Mouse (Mus musculus) testis, adult 2 months (tissue): ENCODE results near the gene Ccdc184. TPM values are rescaled to one million over a fixed set of nuclear protein-coding genes. Genes with fewer than 3 reads are reported as not detected.

ENCODE experiments used
- H3K27ac ChIP-seq: fragments of 200-500 bp; 2 replicates; pipeline ENCODE4 v1.5.1; 2012; ENCODE audit warnings: low read depth, low read length; ENCODE audit not compliant: control insufficient read depth, insufficient read depth
- H3K27me3 ChIP-seq: fragments of 200-500 bp; 2 replicates; pipeline ENCODE4 v1.6.1; 2012; ENCODE audit warnings: mild to moderate bottlenecking, low read length, moderate library complexity; ENCODE audit not compliant: control insufficient read depth, insufficient read depth
- H3K36me3 ChIP-seq: fragments of 200-500 bp; 2 replicates; pipeline ENCODE4 v1.6.1; 2012; ENCODE audit warnings: mild to moderate bottlenecking, low read length; ENCODE audit not compliant: control insufficient read depth, insufficient read depth
- H3K4me1 ChIP-seq: fragments of 200-500 bp; 2 replicates; pipeline ENCODE4 v1.6.1; 2012; ENCODE audit warnings: low read length; ENCODE audit not compliant: control insufficient read depth, insufficient read depth
- H3K4me3 ChIP-seq: fragments of 200-500 bp; 2 replicates; pipeline ENCODE4 v1.5.1; 2012; ENCODE audit warnings: low read depth, mild to moderate bottlenecking, low read length, moderate library complexity, mixed read lengths; ENCODE audit not compliant: control insufficient read depth
- CTCF ChIP-seq: fragments of 200-500 bp; IDR thresholded peaks from 2 replicates; pipeline ENCODE4 v1.5.1; 2012; ENCODE audit warnings: low read depth, mild to moderate bottlenecking, inconsistent platforms, low read length, moderate library complexity; ENCODE audit not compliant: control insufficient read depth, insufficient read depth, insufficient replicate concordance
- POLR2A ChIP-seq: fragments of 200-500 bp; IDR thresholded peaks from 2 replicates; pipeline ENCODE4 v1.6.1; 2012; ENCODE audit warnings: low read depth, mild to moderate bottlenecking, inconsistent platforms, low read length, moderate library complexity; ENCODE audit not compliant: control insufficient read depth
- polyA plus RNA-seq: library from polyadenylated mRNA; depleted of rRNA; stranded (reverse); fragments of >200 nt; gene quantifications from 2 replicates; pipeline ENCODE4 v1.2.3, GENCODE M21; 2012; rRNA removed

Ccdc184 gene
- 28.1 and 31.3 TPM in 2 replicates for polyA plus RNA-seq

DNA sequence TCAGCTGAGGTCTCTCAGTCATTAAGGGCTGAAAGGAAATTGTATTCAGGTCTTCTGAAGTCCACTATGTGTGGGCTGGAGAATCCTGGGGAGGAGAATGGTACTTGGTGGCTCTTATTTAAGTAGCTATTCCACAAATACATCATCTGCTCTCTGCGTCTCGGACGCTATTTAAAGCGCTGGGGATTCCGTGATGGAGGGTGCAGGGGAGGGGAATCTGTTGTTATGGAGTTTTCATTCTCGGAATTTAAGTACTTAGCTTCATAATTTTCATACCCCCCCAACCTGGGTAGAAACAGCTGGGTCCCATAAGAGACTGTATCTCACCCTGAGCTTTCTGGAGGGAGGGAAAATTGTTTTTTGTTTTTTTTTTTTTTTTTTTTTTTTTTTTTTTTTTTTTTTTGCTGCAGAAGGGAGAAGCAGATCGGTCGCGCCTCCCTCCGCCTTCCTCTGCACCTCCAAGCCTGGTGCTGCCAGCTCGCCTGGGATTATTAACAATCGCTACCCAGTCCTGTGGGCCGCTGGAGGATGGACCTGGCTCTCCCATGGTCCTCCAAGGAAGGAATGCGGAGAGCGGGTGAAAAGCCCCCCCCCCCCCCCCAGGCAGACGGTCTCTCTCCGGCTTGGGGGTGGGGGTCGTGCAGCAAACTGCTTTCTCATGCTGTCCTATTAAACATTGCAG lies at the start of gene Ccdc184:
Ccdc184 (plus strand) TSS at position 196 of the 682 bp plus-strand sequence.
- Histone ChIP-seq H3K27ac (no peak within 1 kb of the TSS), H3K36me3 (no peaks in the 10 kb centered on the region), H3K4me1 (peaks cover 2% of the 10 kb centered on the region; the same call in 1 of the 2 replicates), H3K4me3 (peak within 1 kb of the TSS; percentile 89), H3K27me3 (no peaks in the 10 kb centered on the region)
- TF ChIP-seq CTCF = no peak
- TF ChIP-seq POLR2A = no peak

DNA sequence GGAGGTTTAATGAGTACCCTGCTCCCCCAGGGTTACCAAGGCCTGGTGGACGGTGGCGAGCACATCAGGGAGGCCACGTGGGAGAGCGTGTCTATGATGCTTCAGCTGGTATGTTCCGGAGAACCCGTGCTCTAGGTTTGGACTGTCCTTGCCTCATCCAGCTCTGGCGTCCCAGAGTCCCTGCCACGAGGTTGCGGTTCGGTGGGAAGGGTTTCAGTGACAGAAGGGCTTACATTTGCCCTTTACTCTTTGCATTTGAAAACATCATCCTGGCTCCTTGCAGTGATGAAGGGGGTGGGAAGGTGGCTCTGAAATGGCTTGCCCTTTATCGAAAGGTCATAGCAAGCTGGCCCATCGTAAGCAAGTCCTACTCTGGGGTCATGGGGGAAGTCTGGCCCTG lies 47.6 kb upstream of the Ccdc184 start:
- H3K36me3 ChIP-seq = no peaks in the 10 kb centered on the region
- no peaks in the 10 kb centered on the region for H3K4me1 ChIP-seq
- H3K27ac ChIP-seq = no peak overlapping the region
- no peaks in the 10 kb centered on the region for H3K27me3 ChIP-seq
- H3K4me3 ChIP-seq = no peak overlapping the region
- TF ChIP-seq CTCF (no peak), POLR2A (no peak)

DNA sequence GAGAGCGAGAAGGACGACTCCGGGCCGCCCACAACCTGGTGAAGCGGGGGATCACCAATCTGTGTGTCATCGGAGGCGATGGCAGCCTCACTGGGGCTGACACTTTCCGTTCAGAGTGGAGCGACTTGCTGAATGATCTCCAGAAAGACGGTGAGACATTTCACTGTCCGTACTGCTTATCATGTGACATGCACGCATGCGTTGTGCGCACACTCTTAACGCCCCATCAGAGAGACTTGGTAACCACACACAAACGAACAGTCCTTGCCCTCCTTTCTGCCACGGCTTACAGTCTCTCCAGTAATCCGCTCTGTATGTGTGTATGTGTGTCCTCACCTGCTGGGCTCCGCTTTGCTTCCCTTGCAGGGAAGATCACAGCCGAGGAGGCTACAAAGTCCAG lies 46.1 kb upstream of the Ccdc184 start:
- Histone ChIP-seq H3K27ac (no peak overlapping the region), H3K27me3 (no peaks in the 10 kb centered on the region), H3K36me3 (no peaks in the 10 kb centered on the region; the same call in 1 of the 2 replicates), H3K4me1 (no peaks in the 10 kb centered on the region), H3K4me3 (no peak overlapping the region)
- TF ChIP-seq CTCF (no peak), POLR2A (no peak)

DNA sequence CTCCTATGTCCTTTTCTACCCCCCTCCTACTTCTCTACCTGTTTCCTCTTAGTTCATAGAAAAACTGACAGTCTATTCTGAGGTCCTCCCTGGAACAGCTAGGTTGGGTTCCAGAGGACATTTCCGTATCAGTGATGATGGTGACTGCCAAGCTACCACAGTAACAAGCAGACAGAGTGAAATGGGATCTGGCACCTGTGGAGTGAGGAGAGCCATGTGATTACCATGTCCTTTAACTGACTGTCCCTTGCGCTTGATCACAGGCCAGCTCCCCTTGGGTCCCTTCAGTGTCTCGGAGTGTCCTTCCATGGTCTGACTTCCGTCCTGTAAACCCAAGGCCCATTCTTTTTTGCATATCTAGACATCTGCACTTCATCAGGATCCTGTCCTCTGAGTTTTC lies 36.0 kb upstream of the Ccdc184 start:
- Histone ChIP-seq H3K4me1 (no peaks in the 10 kb centered on the region), H3K27me3 (no peaks in the 10 kb centered on the region), H3K27ac (no peak overlapping the region), H3K36me3 (peaks cover 2% of the 10 kb centered on the region; the same call in 1 of the 2 replicates), H3K4me3 (no peak overlapping the region)
- no peak for TF ChIP-seq CTCF
- TF ChIP-seq POLR2A = no peak

DNA sequence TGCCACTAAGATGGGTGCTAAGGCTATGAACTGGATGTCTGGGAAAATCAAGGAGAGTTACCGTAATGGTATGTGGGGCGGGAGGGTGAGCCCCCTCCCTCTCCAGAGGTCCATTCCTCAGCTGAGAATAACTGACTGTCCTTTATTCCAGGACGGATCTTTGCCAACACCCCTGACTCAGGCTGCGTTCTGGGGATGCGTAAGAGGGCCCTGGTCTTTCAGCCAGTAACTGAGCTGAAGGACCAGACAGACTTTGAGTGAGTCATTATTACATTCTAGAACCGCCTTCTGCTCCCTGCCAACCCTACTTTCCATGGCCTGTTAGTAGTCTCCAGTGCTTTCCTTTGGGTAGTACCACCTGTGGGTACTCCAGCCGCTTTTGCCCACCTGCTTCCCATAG lies 35.5 kb upstream of the Ccdc184 start:
- TF ChIP-seq CTCF (no peak), POLR2A (no peak)
- Histone ChIP-seq H3K27me3 (no peaks in the 10 kb centered on the region), H3K36me3 (peaks cover 2% of the 10 kb centered on the region; the same call in 1 of the 2 replicates), H3K27ac (no peak overlapping the region), H3K4me1 (no peaks in the 10 kb centered on the region), H3K4me3 (no peak overlapping the region)

DNA sequence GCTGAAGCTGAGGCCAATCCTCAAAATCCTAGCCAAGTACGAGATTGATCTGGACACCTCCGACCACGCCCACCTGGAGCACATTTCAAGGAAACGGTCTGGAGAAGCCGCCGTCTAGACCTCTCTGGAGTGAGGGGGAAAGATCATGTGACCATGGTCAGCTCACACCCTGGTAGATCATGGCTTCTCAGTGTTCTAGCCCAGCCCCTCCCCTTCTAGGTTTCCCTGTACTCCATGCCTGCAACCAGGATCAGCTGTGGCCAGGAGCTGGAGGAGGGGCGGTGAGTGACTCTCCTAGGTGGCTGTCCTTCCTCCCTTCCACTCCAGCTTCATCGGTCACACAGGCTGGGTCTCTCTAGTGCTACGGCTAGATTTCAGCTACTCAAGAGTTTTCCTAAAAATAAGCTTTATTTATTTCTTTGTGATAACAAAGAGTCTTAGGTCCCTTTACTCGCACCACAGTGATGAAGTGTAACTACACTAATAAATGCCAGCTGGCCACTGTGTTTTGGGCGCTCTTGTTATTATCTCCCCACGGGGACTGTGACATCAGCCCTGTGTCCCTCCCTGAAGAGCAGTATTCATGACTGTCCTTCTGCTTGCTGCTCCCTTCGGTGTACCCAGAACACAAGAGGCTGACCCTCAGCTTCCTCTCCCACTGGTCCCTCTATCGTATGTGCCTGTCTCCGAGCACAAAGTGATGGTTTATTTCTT lies 34.9 kb upstream of the Ccdc184 start:
- peaks cover 2% of the 10 kb centered on the region; the same call in 1 of the 2 replicates for H3K36me3 ChIP-seq

DNA sequence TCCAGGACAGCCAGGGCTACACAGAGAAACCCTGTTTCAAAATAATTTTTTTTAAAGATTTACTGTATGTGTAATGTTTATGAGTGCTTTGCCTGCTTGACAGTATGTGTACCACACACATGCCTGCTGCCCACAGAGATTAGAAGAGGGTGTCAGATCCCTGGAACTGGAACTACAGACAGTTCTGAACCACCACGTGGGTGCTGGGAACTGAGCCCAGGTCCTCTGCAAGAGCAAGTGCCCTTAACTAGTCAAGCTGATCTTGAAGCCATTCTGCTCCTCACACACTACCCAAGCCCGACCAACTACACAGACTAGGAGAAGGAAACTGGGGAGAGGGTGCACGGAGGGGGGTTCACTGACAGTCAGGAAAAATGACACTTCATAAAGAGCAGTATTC lies 33.5 kb upstream of the Ccdc184 start:
- H3K27ac ChIP-seq = no peak overlapping the region
- no peaks in the 10 kb centered on the region for H3K27me3 ChIP-seq
- H3K4me3 ChIP-seq = no peak overlapping the region
- no peak for TF ChIP-seq POLR2A
- no peak for TF ChIP-seq CTCF
- H3K4me1 ChIP-seq = no peaks in the 10 kb centered on the region
- H3K36me3 ChIP-seq = peaks cover 2% of the 10 kb centered on the region; the same call in 1 of the 2 replicates

More for the DNA sequence above, 34.9 kb upstream of the Ccdc184 start:
- Histone ChIP-seq H3K27ac (no peak overlapping the region), H3K4me1 (no peaks in the 10 kb centered on the region), H3K27me3 (no peaks in the 10 kb centered on the region), H3K4me3 (no peak overlapping the region)
- TF ChIP-seq CTCF (no peak), POLR2A (no peak)

DNA sequence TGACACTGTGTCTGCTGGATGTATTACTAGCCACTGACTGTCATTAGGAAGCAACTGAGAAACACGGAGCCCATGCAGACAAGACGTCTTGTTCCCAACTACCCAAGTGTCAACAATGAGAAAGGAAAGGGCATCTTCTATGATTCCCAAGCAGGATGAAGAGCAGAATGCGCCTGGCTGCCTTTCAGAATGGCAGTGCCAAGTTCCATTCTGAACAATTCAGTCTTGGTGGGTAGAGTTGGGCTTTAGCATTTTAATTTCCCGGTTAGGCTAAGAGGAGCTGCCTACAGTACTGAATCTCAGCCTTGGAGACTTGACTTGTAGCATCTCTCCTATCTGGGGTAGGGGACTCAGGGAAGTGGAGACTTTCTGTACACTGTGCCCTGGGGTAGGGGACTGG lies 32.9 kb upstream of the Ccdc184 start:
- TF ChIP-seq POLR2A (no peak), CTCF (no peak)
- Histone ChIP-seq H3K27ac (no peak overlapping the region), H3K4me3 (no peak overlapping the region), H3K4me1 (no peaks in the 10 kb centered on the region), H3K36me3 (peaks cover 2% of the 10 kb centered on the region; the same call in 1 of the 2 replicates), H3K27me3 (no peaks in the 10 kb centered on the region)
